Mouse (Mus musculus): ENCODE data around the gene Pptc7.

Pptc7 gene

GRCm38 (mm10) chr5:122295113-122295935 lies 11.2 kb downstream of the Pptc7 start:
- in situ Hi-C loops (cut with MboI, MseI) = no loop called here

GRCm38 (mm10) chr5:122300071-122300518 lies 15.9 kb downstream of the Pptc7 start:
- in situ Hi-C loops (cut with MboI, MseI) = no loop called here

GRCm38 (mm10) chr5:122302810-122303745 lies 18.9 kb downstream of the Pptc7 start:
- in situ Hi-C loops (cut with MboI, MseI) = no loop called here

- in situ Hi-C loops (cut with MboI, MseI) = no loop called here
These were observed 19.8 kb downstream of the Pptc7 start for GRCm38 (mm10) chr5:122303937-122304336.

- in situ Hi-C loops (cut with MboI, MseI) = no loop called here
These were observed 20.4 kb downstream of the Pptc7 start for GRCm38 (mm10) chr5:122304541-122304940.

- in situ Hi-C loops (cut with MboI, MseI) = no loop called here
These were observed 21.3 kb downstream of the Pptc7 start for GRCm38 (mm10) chr5:122305472-122305871.

- in situ Hi-C loops (cut with MboI, MseI) = no loop called here
These were observed 22.4 kb downstream of the Pptc7 start for GRCm38 (mm10) chr5:122306536-122306935.

GRCm38 (mm10) chr5:122310699-122311098 lies 26.5 kb downstream of the Pptc7 start:
- in situ Hi-C loops (cut with MboI, MseI) = no loop called here

- in situ Hi-C loops (cut with MboI, MseI) = no loop called here
These were observed 27.5 kb downstream of the Pptc7 start for GRCm38 (mm10) chr5:122311692-122312091.

GRCm38 (mm10) chr5:122312346-122312745 lies 28.2 kb downstream of the Pptc7 start:
- in situ Hi-C loops (cut with MboI, MseI) = no loop called here

- in situ Hi-C loops (cut with MboI, MseI) = no loop called here
These were observed 28.9 kb downstream of the Pptc7 start for GRCm38 (mm10) chr5:122312942-122313684.

- in situ Hi-C loops (cut with MboI, MseI) = loop anchor here in 1 of 2 experiments (5.0 kb wide), 1 partner anchor 43 kb away; no protein-coding TSS in a partner anchor
These were observed 31.0 kb downstream of the Pptc7 start for GRCm38 (mm10) chr5:122314966-122315667.

GRCm38 (mm10) chr5:122317329-122318045 lies 33.3 kb downstream of the Pptc7 start:
- in situ Hi-C loops (cut with MboI, MseI) = loop anchor here in 1 of 2 experiments (5.0 kb wide), 1 partner anchor 45 kb away; no protein-coding TSS in a partner anchor

GRCm38 (mm10) chr5:122318100-122318499 lies 33.9 kb downstream of the Pptc7 start:
- in situ Hi-C loops (cut with MboI, MseI) = loop anchor here in 1 of 2 experiments (5.0 kb wide), 1 partner anchor 46 kb away; no protein-coding TSS in a partner anchor

GRCm38 (mm10) chr5:122318976-122319375 lies 34.8 kb downstream of the Pptc7 start:
- in situ Hi-C loops (cut with MboI, MseI) = loop anchor here in 1 of 2 experiments (5.0 kb wide), 1 partner anchor 47 kb away; no protein-coding TSS in a partner anchor

- in situ Hi-C loops (cut with MboI, MseI) = loop anchor here in 1 of 2 experiments (5.0 kb wide), 1 partner anchor 47 kb away; no protein-coding TSS in a partner anchor
These were observed 35.5 kb downstream of the Pptc7 start for GRCm38 (mm10) chr5:122319474-122320204.

GRCm38 (mm10) chr5:122320205-122320781 lies 36.1 kb downstream of the Pptc7 start:
- in situ Hi-C loops (cut with MboI, MseI) = no loop called here

GRCm38 (mm10) chr5:122323523-122323922 lies 39.4 kb downstream of the Pptc7 start:
- in situ Hi-C loops (cut with MboI, MseI) = no loop called here
